Mouse (Mus musculus) spleen, postnatal 10 days (tissue): ENCODE measurements around the gene Mat2b.

Experiments used
- DNase-seq, 2 experiments: peaks; one replicate each; pipeline ENCODE4 v3.0.0; 2021 to 2022; ENCODE audit warnings: low spot score in 2 of 2

Gene Mat2b

GRCm38 (mm10) chr11:40649726-40650445 lies 45.1 kb downstream of the Mat2b start:
- no peak for DNase-seq

GRCm38 (mm10) chr11:40647246-40647645 lies 47.8 kb downstream of the Mat2b start:
- no peak for DNase-seq
